ENCODE assay signal across 8 mouse cellular contexts in the genomic region with DNA sequence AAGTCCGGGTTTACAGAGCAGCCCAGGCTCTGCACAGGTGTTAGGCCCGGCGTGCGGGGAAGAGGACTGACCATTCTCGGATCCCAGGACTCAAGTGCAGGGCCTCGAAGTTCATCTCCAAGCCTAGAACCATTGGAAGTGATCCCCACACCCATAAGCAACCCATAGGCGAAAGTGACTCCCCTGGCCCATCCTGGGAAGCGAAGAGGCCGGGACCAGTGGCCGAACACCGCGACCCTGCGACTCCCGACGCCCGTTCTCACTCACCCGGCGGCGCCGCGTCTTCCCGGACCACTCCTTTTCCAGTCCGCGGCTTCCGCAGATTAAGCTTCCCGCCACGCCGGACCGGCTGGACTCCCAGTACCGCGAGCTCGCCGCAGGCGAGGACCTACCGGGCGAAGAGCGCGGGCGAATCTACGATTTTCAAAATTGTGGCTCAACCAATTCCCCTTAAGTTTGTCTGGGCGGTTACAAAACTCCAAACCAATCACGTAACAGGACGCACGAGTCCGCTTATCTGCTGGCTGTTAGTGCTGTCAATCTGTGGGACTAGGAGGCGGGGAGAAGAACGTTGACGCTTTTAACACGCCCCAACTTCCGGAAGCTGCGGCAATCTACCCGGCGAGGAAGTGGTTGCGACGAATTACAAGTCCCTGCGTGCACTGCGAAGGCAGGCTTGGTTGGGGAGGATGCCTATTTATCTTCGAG. TPM values are rescaled to one million over a fixed set of nuclear protein-coding genes. Genes with fewer than 3 reads are reported as not detected.
DNase-seq lines count a peak whose midpoint lies in the region; ATAC-seq and TF ChIP-seq lines count a peak whose summit lies in the region.

Gene Incenp (minus strand): TSS at position 480 of the 708 bp plus-strand sequence.

- H3K27me3 ChIP-seq in E14TG2a.4 (ENCODE audit: insufficient read depth, low read length), result no peaks in the 10 kb centered on the region
- H3K27me3 ChIP-seq in forebrain, embryonic 12.5 days, result no peaks in the 10 kb centered on the region
- H3K27me3 ChIP-seq in heart, postnatal 0 days (ENCODE audit: control insufficient read depth, insufficient read depth, low read length), result no peaks in the 10 kb centered on the region
- no peaks in the 10 kb centered on the region for H3K27me3 ChIP-seq in liver, embryonic 16.5 days (ENCODE audit: control insufficient read depth, insufficient read depth, low read depth, low read length)
- no peaks in the 10 kb centered on the region for H3K27me3 ChIP-seq in neural tube, embryonic 13.5 days
- no peaks in the 10 kb centered on the region for H3K27me3 ChIP-seq in testis, adult 2 months (ENCODE audit: control insufficient read depth, insufficient read depth, low read length)

- H3K9me3 ChIP-seq in E14TG2a.4 (ENCODE audit: low read length), result no peaks in the 10 kb centered on the region
- H3K9me3 ChIP-seq in forebrain, embryonic 12.5 days, result no peaks in the 10 kb centered on the region
- H3K9me3 ChIP-seq in heart, postnatal 0 days (replicated peaks; ENCODE audit: control insufficient read depth, low read length), result no peaks in the 10 kb centered on the region
- H3K9me3 ChIP-seq in liver, embryonic 16.5 days (replicated peaks; ENCODE audit: control insufficient read depth, low read length), result no peaks in the 10 kb centered on the region
- no peaks in the 10 kb centered on the region for H3K9me3 ChIP-seq in neural tube, embryonic 13.5 days

- no peak for TF ChIP-seq CTCF in E14TG2a.4 (conservative IDR thresholded peaks at IDR 0.05; ENCODE audit: low read length)
- TF ChIP-seq CTCF in heart, postnatal 0 days (IDR thresholded peaks at IDR 0.05; ENCODE audit: low read depth), result no peak
- no peak for TF ChIP-seq CTCF in testis, adult 2 months (IDR thresholded peaks at IDR 0.05; ENCODE audit: control insufficient read depth, insufficient read depth, insufficient replicate concordance, low read depth, low read length)

- under 1% methylated on average over 58 of the region's 58 CpGs for WGBS in forebrain, embryonic 12.5 days
- WGBS in heart, postnatal 0 days, result under 1% methylated on average over 58 of the region's 58 CpGs
- under 1% methylated on average over 58 of the region's 58 CpGs for WGBS in liver, embryonic 16.5 days (ENCODE audit: insufficient replicate concordance)
- WGBS in neural tube, embryonic 13.5 days, result under 1% methylated on average over 58 of the region's 58 CpGs

- 0 out of 2 replicates have a peak, but pooled peaks have one; percentile 15 for TF ChIP-seq EP300 in heart, postnatal 0 days (IDR thresholded peaks at IDR 0.05; ENCODE audit: low read depth)

- peak within 1 kb of the TSS; percentile 76 for H3K27ac ChIP-seq in forebrain, embryonic 12.5 days
- peak within 1 kb of the TSS; percentile 86 for H3K27ac ChIP-seq in heart, postnatal 0 days (ENCODE audit: low read depth)
- peak within 1 kb of the TSS; percentile 93 for H3K27ac ChIP-seq in liver, embryonic 16.5 days (ENCODE audit: low read length)
- H3K27ac ChIP-seq in neural tube, embryonic 13.5 days (replicated peaks), result peak within 1 kb of the TSS; percentile 78
- H3K27ac ChIP-seq in testis, adult 2 months (ENCODE audit: control insufficient read depth, insufficient read depth, low read depth, low read length), result peak within 1 kb of the TSS; percentile 96

- peak; percentile 98 for ATAC-seq in forebrain, embryonic 12.5 days (ENCODE audit: low FRiP score)
- peak; percentile 98 for ATAC-seq in heart, postnatal 0 days (ENCODE audit: insufficient read depth, low read depth)
- peak; percentile 95 for ATAC-seq in liver, embryonic 16.5 days (ENCODE audit: low read depth)
- ATAC-seq in neural tube, embryonic 13.5 days (ENCODE audit: low read depth), result peak; percentile 99

- peak; percentile 90 for TF ChIP-seq POLR2A in testis, adult 2 months (IDR thresholded peaks at IDR 0.05; ENCODE audit: control insufficient read depth, low read depth, low read length)

- DNase-seq in c-Kit-positive CD71-positive TER-119-positive erythroid progenitor cells, embryonic 14.5 days (ENCODE audit: low spot score), result peak; percentile 98
- peak; percentile 99 for DNase-seq in heart, postnatal 0 days (ENCODE audit: low spot score)
- DNase-seq in kidney, postnatal 4 days, result peak; percentile 90 to 95

- H3K4me2 ChIP-seq in forebrain, embryonic 12.5 days, result peak within 1 kb of the TSS; percentile 79
- peak within 1 kb of the TSS; percentile 82 for H3K4me2 ChIP-seq in heart, postnatal 0 days (ENCODE audit: low read depth, low read length)
- peak within 1 kb of the TSS; percentile 81 for H3K4me2 ChIP-seq in liver, embryonic 16.5 days (ENCODE audit: low read depth, low read length)
- H3K4me2 ChIP-seq in neural tube, embryonic 13.5 days, result peak within 1 kb of the TSS; percentile 95

- H3K9ac ChIP-seq in forebrain, embryonic 12.5 days, result peak within 1 kb of the TSS; percentile 82
- peak within 1 kb of the TSS; percentile 78 for H3K9ac ChIP-seq in heart, postnatal 0 days (replicated peaks; ENCODE audit: low read depth, low read length)
- peak within 1 kb of the TSS; percentile 94 for H3K9ac ChIP-seq in liver, embryonic 16.5 days (ENCODE audit: low read depth, low read length)
- peak within 1 kb of the TSS; percentile 82 for H3K9ac ChIP-seq in neural tube, embryonic 13.5 days

- H3K4me3 ChIP-seq in E14TG2a.4 (replicated peaks; ENCODE audit: low read length), result peak within 1 kb of the TSS; percentile 98
- H3K4me3 ChIP-seq in forebrain, embryonic 12.5 days (replicated peaks), result peak within 1 kb of the TSS; percentile 85
- H3K4me3 ChIP-seq in heart, postnatal 0 days (ENCODE audit: low read depth, low read length), result peak within 1 kb of the TSS; percentile 90
- peak within 1 kb of the TSS; percentile 95 for H3K4me3 ChIP-seq in liver, embryonic 16.5 days (ENCODE audit: low read depth, low read length)
- peak within 1 kb of the TSS; percentile 85 for H3K4me3 ChIP-seq in neural tube, embryonic 13.5 days
- H3K4me3 ChIP-seq in testis, adult 2 months (ENCODE audit: control insufficient read depth, low read depth, low read length), result peak within 1 kb of the TSS; percentile 98

- H3K4me1 ChIP-seq in E14TG2a.4 (replicated peaks; ENCODE audit: low read depth, low read length), result peaks cover 58% of the 10 kb centered on the region
- peaks cover 31% of the 10 kb centered on the region for H3K4me1 ChIP-seq in forebrain, embryonic 12.5 days
- H3K4me1 ChIP-seq in heart, postnatal 0 days (ENCODE audit: control insufficient read depth, insufficient read depth), result peaks cover 14% of the 10 kb centered on the region
- peaks cover 39% of the 10 kb centered on the region for H3K4me1 ChIP-seq in liver, embryonic 16.5 days (ENCODE audit: control insufficient read depth, low read depth, low read length)
- H3K4me1 ChIP-seq in neural tube, embryonic 13.5 days (replicated peaks), result peaks cover 32% of the 10 kb centered on the region
- H3K4me1 ChIP-seq in testis, adult 2 months (ENCODE audit: control insufficient read depth, insufficient read depth, low read length), result peaks cover 5% of the 10 kb centered on the region

- peaks cover 38% of the 10 kb centered on the region for H3K36me3 ChIP-seq in E14TG2a.4 (ENCODE audit: insufficient read depth, low read length)
- H3K36me3 ChIP-seq in forebrain, embryonic 12.5 days (replicated peaks), result peaks cover 15% of the 10 kb centered on the region
- H3K36me3 ChIP-seq in heart, postnatal 0 days (replicated peaks; ENCODE audit: control insufficient read depth, insufficient read depth, low read length), result peaks cover 13% of the 10 kb centered on the region
- H3K36me3 ChIP-seq in liver, embryonic 16.5 days (ENCODE audit: control insufficient read depth, insufficient read depth), result peaks cover 14% of the 10 kb centered on the region
- H3K36me3 ChIP-seq in neural tube, embryonic 13.5 days, result peaks cover 11% of the 10 kb centered on the region
- peaks cover under 1% of the 10 kb centered on the region; the same call in 1 of the 2 replicates for H3K36me3 ChIP-seq in testis, adult 2 months (ENCODE audit: control insufficient read depth, insufficient read depth, low read length)

RNA-seq across cellular contexts. Expression of gene Incenp, which starts in this region (rescaled TPM):
- polyA plus RNA-seq in forebrain, embryonic 12.5 days (2016; fragmentation: Nextera tagmentation; extraction: Ambion mirVana), result 147 and 149 TPM in 2 replicates
- total RNA-seq in heart, postnatal 0 days (2014; rRNA removed; ENCODE audit: low replicate concordance), result 14.6 and 27.3 TPM in 2 replicates
- 16.1 and 17.3 TPM in 2 replicates for polyA plus RNA-seq in heart, postnatal 0 days (2015; fragmentation: Nextera tagmentation; extraction: Ambion mirVana)
- 76.2 and 79.7 TPM in 2 replicates for polyA plus RNA-seq in liver, embryonic 16.5 days (2015; fragmentation: Nextera tagmentation; extraction: Ambion mirVana)
- 26.2 and 38.2 TPM in 2 replicates for polyA plus RNA-seq in neural tube, embryonic 13.5 days (2015; fragmentation: Nextera tagmentation; extraction: Ambion mirVana)
- 23.1 and 26.8 TPM in 2 replicates for polyA plus RNA-seq in testis, adult 2 months (2012; rRNA removed)

Comparison
In these comparisons a context has a peak if more than half of its experiments do, and no peak if none do; other contexts are left out.
1. Peak in every context shown above with its lines: DNase-seq, ATAC-seq, H3K4me3 ChIP-seq and H3K27ac ChIP-seq.